Mouse (Mus musculus) heart, adult 2 months (tissue): ENCODE measurements around the gene Tdrkh.

Source experiments
- CTCF ChIP-seq: fragments of 200-600 bp; IDR thresholded peaks from 2 replicates; pipeline ENCODE4 v1.8.1; 2022; ENCODE audit warnings: antibody characterized with exemption, mild to moderate bottlenecking, moderate library complexity
- POLR2A ChIP-seq: fragments of 200-500 bp; IDR thresholded peaks from 2 replicates; pipeline ENCODE4 v1.6.1; 2011; ENCODE audit warnings: mild to moderate bottlenecking, low read depth, low read length, control low read depth; ENCODE audit not compliant: insufficient read depth

DNA sequence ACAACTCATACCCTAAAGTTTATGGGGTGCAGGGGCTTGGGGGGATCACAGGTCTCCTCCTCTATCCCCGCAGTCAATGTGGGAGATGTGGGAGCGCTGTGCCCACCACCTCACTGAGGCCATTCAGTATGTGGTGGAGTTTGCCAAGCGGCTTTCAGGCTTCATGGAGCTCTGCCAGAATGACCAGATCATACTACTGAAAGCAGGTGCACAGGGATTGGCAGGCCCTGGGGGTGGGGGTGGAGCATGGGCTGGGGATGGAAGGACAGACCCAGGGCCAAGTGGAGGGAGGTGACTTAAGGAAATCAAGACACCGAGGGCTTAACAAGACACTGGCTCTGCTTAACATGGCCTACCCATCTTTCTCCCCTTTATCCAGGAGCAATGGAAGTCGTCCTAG lies 22.1 kb upstream of the Tdrkh start:
- TF ChIP-seq CTCF: no peak
- no peak for TF ChIP-seq POLR2A
